Mouse (Mus musculus) MN1 (cell line): Measurements from ENCODE around the gene BC061212.
"Not testable (repeated sequence)": the region's sequence is repeated elsewhere in the genome, so short reads cannot be mapped to it uniquely, and the experiment has no call there.

ENCODE experiments used
- DNase-seq: peaks from one replicate; pipeline ENCODE4 v3.0.0-alpha.2; 2016; ENCODE audit warnings: low spot score

The BC061212 gene

DNA sequence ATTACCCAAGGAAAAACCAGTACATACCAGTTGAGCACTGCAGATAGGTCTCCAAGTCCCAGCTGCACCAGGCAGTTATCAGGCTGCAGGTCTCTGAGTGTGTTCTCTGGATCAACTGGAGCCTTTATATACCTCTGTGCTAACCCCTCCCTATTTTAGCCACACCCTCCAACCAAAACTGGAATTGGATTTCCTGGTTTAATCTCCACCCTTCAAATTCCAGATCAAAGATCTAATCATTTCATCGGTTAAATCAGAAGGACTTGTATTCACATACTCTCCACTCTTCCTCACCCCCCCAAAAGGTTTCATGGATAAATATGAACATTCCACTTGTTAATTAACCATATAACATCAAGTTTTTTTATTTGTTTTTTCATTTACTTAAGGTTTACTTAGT is at the start of gene BC061212:
TSS of gene BC061212 (minus strand) at position 101 of the 400 bp plus-strand sequence.
- not testable (repeated sequence) for DNase-seq

DNA sequence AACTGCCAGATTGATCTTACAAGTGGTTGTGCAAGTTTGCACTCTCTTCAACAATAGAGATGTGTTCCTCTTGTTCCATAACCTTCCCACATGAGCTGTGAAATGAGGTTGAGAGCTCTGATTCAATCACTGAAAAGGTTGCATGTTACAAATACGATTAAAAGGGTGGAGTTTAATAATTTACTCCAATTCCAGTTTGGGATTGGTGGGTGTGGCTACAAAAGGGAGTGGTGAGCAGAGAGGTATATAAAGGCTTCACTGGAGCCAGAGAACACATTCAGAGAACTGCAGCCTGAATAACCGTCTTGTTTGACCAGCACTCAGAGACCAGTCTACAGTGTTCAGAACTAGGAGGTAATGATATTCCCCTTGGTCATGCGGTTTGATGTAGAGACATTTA is 5.7 kb upstream of the BC061212 start, which contains the start of gene Gm6351:
TSS of gene Gm6351 (plus strand) at position 301 of the 400 bp plus-strand sequence.
- not testable (repeated sequence) for DNase-seq
